Mouse (Mus musculus): ENCODE measurements at regions not wholly inside any gene's neighbourhood (a gene's known extent, or its start where the extent isn't known, plus 50 kb on each side); places are given as distances from the start of the nearest gene placed in this dataset.

DNA sequence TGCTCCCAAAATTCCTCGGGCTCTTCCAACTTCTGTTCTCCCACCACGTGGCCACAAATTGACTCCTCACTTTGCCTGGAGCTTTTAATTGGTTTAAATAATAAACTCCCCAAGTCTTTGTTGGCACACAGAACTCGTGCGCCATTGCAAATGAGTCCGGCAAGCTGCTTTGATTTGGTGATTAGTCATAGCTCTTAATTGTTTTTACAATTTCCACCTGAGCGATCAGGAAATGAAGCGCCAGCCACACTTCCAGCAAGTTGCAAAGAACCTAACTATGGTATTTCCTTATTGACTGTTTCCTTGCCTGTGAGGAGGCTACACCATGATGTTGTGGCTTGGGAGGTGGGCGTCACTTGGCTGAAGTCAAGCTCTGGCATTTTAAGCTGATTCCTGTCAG is 233.5 kb downstream of the Zic3 start:
- TF ChIP-seq EP300 (IDR thresholded peaks at IDR 0.05; ENCODE audit: insufficient read depth, low read depth, low read length) (no peak), CTCF (IDR thresholded peaks at IDR 0.05) (no peak), POLR2A (IDR thresholded peaks at IDR 0.05; ENCODE audit: insufficient read depth, low read depth, low read length) (no peak)

All from heart, adult 2 months (tissue).